Mouse (Mus musculus) spleen, embryonic (tissue): ENCODE data around the gene Dnah8.

Experiments used
- CTCF ChIA-PET: fragments of 350-600 bp; sonication (Branson Sonifier 250); formaldehyde crosslinking; loops from one replicate; lab custom pipeline; 2022; lab: Charles Lee

The Dnah8 gene

DNA sequence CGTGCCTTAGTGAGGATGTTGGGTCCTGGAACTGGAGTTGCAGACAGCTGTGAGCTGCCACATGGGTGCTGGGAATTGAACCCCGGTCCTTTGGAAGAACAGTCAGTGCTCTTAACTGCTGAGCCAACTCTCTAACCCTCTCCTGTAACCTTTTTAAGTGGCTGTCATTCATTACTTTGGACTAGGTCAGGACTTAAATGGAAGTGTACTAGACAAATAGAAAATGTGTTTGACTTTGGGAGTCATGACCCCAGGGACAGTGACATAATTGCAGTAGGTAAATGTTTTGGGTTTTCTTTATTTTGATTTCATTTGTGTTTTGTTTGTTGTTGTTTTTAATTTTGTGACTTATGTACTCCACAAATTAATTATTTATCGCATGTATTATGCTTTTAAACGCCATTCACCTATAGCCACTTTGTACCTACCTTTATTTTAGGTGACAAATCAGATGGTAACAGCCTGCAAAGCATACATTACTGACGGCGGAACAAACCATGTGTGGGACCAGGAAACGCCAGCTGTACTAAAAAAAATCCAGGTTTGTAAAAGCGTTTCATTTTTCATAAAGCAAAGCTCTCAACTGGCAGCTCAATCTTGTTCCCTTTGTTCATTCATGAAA, 33.5 kb downstream of the Dnah8 start:
- CTCF ChIA-PET, result interaction anchor here (0.5 kb wide), 1 partner anchor 9 kb away, joined by 6 read pairs; no protein-coding TSS in a partner anchor

DNA sequence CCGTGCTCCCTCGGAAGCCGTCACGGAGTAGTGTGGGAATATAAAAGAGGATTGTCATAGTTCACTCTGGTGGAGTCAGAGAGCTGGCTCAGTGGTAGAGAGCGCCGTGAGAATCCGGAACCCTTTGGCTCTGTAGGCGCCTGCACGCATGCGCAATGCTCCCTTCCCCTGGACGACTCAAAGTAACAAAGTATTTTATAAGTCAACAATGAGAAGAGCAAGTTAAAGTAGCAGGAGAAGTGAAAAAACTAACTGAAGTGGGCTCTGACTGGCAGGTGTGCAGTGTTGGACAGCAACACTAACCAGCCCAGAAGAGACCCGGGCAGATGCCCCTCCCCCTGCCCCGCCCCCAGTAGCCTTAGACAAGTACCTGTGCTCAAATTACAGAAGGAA, 34.0 kb downstream of the Dnah8 start:
- CTCF ChIA-PET, result no interaction called here

GRCm38 (mm10) chr17:30662131-30662530, 38.0 kb downstream of the Dnah8 start:
- CTCF ChIA-PET, result no interaction called here

- CTCF ChIA-PET, result no interaction called here
Observed at GRCm38 (mm10) chr17:30663170-30663569, 39.0 kb downstream of the Dnah8 start.

GRCm38 (mm10) chr17:30664856-30665255, 40.7 kb downstream of the Dnah8 start:
- CTCF ChIA-PET, result interaction anchor here (0.6 to 0.7 kb wide), 3 partner anchors 20 to 658 kb away, joined by 3 to 11 read pairs (median 5); no protein-coding TSS in a partner anchor

- CTCF ChIA-PET, result no interaction called here
Observed at GRCm38 (mm10) chr17:30672556-30672955, 48.4 kb downstream of the Dnah8 start.

- CTCF ChIA-PET, result no interaction called here
Observed at GRCm38 (mm10) chr17:30673023-30673422, 48.9 kb downstream of the Dnah8 start.

GRCm38 (mm10) chr17:30675021-30675740, 51.0 kb downstream of the Dnah8 start:
- CTCF ChIA-PET, result no interaction called here

DNA sequence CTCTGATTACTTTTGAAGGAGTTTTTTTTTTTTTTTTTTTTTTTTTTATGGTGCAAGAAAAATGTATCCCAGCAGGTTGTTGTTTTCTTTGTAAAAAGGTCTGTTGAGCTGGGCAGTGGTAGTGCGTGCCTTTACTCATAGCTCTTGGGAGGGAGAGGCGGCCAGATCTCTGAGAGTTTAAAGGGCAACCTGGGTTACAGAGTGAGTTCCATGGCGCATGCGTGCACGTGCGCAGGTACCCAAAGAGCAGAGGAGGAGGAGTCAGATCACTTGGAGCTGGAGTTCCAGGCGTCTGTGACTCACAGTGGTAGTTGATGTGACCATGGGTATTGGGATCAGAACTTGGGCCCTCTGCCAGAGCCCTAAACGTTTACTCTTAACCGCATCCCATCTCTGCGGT, 54.4 kb downstream of the Dnah8 start:
- CTCF ChIA-PET, result interaction anchor here (0.7 kb wide), 1 partner anchor 1184 kb away, joined by 4 read pairs; no protein-coding TSS in a partner anchor

DNA sequence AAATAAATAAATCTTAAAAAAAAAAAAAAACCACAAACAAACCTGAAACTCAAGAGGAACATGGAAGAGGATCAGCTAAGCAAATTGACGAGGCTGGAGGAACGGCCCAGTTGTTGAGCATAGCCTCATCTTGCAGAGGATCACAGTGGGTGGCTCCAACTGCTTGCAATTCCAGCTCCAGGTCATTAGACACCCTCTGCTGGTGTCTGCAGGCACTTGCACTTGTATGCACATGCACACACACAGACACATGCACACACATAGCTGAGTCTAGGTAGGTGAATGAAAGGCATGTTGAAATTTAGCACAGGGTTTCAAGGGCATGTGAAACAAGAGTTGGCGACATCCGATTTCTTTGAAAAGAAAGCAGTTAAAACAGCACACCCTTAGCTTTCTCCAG, 55.5 kb downstream of the Dnah8 start:
- CTCF ChIA-PET, result interaction anchor here (0.7 kb wide), 1 partner anchor 209 kb away, joined by 3 read pairs; no protein-coding TSS in a partner anchor

GRCm38 (mm10) chr17:30681604-30682003, 57.5 kb downstream of the Dnah8 start:
- CTCF ChIA-PET, result no interaction called here

DNA sequence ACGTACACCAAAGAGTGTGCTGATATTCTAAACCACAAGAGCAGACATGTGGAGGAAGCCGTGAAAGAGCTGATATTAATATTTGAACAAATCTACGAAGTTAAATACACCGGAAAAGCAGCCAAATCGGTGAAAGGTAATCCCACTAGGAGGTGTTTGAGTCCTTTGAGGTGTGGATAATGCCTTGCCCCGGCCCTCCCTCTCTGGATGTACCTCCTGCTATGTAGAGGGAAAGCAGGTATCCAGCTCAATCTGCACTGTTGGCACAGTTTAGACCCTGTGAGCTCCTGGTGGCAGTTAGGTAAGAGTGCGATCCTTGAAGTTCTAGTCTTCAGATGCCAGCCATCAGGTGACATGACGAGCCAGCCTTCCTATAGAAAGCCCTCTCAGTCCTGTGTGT, 66.0 kb downstream of the Dnah8 start:
- CTCF ChIA-PET, result interaction anchor here (0.7 kb wide), 1 partner anchor 26 kb away, joined by 3 read pairs; no protein-coding TSS in a partner anchor

GRCm38 (mm10) chr17:30691481-30691880, 67.3 kb downstream of the Dnah8 start:
- CTCF ChIA-PET, result no interaction called here

DNA sequence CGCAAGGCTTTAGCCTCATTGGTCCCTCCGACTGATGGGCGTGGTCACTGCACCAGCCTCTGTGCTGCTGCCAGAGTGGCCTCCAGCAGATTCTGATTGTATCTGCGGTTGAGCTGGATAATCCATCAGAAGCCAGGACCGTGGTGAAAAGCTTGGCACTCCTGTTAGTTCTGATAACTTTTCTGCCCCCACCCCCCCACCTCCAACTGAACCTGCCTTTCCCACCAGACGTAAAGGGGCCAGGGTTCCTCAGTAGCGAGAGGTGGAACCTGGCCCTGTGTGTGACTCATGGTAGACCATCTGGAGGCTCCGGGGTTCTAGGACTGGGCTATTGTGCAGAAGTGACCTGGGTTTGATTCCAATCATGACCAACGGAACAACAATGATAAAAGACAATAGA, 70.1 kb downstream of the Dnah8 start:
- CTCF ChIA-PET, result interaction anchor here (0.7 kb wide), 1 partner anchor 20 kb away, joined by 3 read pairs; no protein-coding TSS in a partner anchor

DNA sequence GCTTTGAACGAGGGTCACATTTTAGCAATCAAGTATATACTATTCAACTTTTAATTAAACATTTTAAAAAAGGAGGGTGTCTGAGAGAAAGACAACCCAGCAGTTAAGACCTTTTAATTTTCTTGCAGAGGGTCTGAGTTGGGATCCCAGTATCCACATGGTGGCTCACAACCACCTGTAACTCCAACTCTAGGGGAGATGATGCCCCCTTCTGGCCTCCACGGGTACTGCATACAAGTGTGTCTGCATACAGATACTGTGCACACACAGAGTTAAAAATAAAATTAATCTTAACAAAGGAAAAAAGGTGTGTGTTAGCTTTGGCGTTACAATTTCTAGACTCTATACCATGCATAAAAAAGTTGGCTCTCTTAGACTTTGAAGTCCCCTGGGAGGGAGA, 90.6 kb downstream of the Dnah8 start:
- CTCF ChIA-PET, result no interaction called here

DNA sequence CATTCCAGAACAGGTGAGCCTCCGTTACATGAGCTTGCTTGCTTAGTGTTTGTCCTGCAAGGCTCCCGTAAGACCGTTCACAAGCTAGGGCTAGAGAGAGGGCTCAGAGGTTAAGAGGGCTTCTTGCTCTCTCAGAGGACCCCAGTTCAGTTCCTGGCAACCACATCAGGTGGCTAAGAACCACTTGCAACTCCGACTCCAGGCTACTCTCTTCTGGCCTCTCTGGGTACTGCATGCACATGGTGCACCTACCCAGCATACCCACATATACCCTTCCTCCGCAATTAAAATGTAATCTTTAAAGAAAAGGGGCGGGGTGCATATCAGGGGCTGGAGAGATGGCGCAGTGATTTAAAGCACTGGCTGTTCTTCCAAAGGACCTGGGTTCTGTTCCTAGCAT, 94.0 kb downstream of the Dnah8 start:
- CTCF ChIA-PET, result no interaction called here

- CTCF ChIA-PET, result no interaction called here
Observed at GRCm38 (mm10) chr17:30719031-30719430, 94.9 kb downstream of the Dnah8 start.

DNA sequence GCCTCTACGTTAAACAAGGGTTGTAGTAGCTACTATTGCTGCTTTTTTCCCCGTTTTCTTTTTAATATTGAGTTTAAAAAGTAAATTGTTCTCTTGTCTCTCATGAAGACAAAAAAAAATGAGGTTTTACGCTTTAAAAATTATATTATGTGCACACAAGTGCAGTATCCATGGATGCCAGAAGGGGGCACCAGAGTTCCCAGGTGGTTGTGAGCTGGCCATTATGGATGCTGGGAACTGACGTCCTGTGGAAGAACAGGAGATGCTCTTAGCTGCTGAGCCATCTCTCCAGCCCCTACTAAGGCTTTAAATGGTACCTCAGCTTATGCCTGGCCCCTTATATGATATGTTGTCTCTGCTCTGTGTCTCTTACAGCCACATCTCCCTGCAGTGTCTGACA, 103.6 kb downstream of the Dnah8 start:
- CTCF ChIA-PET, result no interaction called here

DNA sequence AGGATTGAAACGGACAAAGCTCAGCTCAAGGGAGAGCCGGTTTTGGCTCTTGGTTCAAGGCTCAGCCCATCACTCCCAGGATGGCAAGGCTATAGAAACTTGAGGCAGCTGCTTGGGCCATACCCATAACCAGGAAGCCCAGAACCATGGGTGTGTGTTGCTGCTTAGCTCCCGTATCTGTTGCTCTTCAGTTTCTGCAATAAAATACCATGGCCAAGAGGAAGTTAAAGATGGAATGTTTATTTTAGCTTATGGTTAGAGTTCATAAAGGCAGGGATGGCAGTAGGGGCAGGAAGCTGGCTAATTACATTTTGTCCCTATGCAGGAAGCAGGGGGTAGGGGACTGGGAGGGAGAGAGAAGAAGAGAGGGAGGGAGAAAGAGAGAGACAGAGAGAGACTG, 108.6 kb downstream of the Dnah8 start:
- CTCF ChIA-PET, result interaction anchor here (0.6 kb wide), 1 partner anchor 120 kb away, joined by 7 read pairs; no protein-coding TSS in a partner anchor

DNA sequence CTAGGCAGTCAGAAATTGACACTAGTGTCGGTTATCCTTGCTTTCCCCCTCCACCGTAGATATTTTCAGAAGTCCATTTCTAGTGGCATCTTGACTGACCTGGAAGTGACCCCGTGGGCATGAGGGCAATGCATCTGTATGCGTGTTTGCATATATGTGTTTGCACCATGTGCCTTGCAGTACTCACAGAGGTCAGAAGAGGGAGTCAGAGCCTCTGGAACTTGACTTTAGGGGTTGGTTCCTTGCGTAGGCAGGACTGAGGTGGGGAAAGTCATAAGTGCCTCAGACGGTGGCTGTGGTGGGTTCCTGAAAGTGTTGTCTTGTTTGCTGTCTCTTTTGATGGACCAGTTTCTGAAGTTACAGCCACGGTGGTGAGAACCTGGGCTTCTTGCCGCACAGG, 110.6 kb downstream of the Dnah8 start:
- CTCF ChIA-PET, result no interaction called here

DNA sequence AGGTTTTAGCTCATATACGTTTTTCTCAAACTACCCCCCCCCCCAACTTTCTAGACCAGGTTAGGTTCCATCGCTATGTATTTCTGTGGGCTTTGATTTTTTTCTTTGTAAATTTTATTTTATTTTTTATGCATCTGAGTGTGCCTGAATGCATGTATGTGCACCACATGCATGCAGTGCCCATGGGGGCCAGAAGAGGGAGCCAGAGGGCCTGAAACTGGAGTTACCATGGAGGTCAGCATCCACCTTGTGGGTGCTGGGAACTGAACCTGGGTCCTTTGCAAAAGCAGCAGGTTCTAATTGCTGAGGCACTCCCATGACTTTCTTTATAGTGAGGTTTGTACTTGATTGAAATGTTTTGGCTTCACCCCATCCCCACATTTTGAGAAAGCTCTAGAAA, 111.3 kb downstream of the Dnah8 start:
- CTCF ChIA-PET, result no interaction called here

GRCm38 (mm10) chr17:30737797-30738196, 113.6 kb downstream of the Dnah8 start:
- CTCF ChIA-PET, result no interaction called here

DNA sequence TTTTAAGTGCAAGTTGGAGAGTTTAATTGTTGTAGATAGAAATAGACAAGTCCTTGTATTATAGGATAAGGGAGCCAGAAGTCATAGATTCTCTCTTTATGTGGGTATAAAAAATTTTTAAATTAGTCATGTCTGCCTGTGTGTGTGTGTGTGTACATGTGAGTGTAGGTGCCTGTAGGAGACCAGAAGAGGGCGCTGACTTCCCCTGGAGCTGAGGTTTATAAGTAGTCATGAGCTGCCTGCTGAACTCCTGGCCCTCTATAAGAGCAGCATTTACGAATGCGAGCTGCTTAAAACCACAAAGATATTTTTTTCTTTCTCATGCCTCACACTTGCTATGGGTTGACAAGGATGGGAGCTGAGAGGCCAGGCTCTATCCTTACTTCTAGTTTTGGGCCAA, 115.6 kb downstream of the Dnah8 start:
- CTCF ChIA-PET, result interaction anchor here (0.6 kb wide), 1 partner anchor 124 kb away, joined by 3 read pairs; no protein-coding TSS in a partner anchor
